Mouse (Mus musculus): ENCODE measurements around the gene Rreb1.

DNA sequence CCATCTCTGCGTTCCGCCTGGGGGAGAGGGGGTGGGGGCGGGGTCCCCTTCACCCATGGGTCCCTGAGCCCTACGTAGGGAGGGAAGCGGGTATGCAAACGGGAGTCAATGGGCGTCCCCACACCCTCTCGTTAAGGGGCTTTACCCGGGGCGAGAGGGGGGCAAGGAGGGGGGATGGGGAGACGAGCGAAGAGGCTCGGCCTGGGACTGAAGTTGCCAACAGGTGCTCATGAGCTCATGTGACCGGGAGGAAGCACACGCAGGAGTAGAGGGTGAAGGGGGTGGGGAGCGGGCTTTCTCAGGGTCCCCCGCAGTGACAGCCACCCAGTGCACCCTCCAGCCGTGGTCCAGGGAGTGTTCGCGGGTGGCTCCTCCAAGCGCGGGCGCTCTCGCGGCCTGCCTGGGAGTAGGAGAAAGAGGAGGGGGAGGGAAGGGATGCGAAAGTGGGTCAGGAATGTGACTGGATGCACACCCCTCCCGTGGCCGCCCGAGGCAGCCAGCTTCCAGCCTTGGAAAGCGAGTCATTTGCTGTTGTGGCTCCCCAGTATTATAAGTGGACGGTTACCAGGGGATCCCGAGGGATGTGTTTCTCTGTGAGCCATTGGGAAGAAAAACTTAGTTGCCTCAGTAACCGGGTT is 513 bp downstream of the Rreb1 start:
- TF ChIP-seq CTCF (IDR thresholded peaks at IDR 0.05; ENCODE audit: low read depth) (no peak), EP300 (IDR thresholded peaks at IDR 0.05; ENCODE audit: low read depth) (no peak)

All from heart, postnatal 0 days (tissue).